Mouse (Mus musculus) adrenal gland, adult (tissue): ENCODE results near the gene Cmip.
A peak's percentile ranks its signal among the peaks of the same experiment; 100 is the strongest.

ENCODE experiments used
- DNase-seq, 2 experiments: peaks; one replicate each; pipeline ENCODE4 v3.0.0; 2022 to 2023; ENCODE audit warnings: low spot score in 1 of 2; ENCODE audit not compliant: inconsistent age in 2 of 2

The Cmip gene

DNA sequence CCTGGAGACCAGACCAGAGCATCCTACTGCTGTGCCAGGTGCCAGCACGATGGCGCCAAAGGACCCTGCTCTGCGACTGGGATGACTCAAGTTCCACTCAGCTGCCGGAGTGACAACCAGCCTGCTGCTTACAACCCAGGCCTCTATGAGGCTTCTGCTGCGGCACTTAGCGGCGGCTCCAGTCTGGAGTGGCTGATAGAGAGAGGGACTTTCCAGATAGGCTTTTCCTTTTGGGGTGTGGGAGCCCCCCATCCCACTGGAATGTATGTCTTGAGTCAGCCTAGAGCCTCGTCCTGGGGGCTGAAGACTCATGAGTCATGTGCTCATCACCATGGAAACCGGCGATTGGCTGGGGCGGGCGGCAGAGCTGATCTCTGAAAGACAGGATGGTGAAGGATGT is 115.2 kb downstream of the Cmip start:
- peak in 1 of 2 experiments; percentile 50 for DNase-seq

DNA sequence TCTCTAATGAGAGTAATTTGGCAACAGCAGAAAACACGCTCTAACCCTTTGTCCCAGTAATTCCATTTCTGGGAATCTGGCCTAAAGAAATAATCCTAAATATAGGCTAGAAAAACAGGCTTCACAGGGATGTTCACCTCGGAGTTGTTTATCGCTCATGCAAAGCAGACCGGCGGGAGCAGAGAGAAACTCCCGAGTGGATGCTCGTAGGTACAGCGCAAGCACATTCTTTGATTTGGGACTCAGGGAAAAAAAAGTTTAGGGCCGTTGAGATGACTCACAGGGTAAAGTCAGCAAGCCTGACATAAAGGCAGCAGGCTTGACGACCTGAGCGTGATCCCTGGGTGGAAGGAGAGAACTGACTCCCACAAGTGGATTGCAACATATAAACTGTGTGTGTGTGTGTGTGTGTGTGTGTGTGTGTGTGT is 116.2 kb downstream of the Cmip start:
- DNase-seq: peak in 1 of 2 experiments; percentile 56

DNA sequence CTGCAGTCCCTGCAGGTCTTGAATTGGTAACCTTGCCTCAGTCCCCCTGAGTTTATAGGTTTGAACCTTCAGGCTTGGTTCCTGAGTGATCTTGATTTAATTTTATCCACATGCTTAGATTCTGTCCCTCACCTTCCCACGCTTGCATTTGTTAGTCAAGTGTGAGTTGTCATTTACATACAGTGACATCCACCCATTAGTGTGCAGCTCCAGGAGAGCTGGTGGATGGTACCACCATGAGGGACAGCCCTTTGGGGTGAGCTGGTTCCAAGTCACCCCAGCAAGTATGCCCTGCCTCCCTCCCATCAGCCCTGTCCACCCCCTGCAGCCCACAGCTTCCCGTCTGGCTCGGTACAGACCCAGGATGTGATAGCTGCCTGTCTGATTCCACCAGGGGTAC is 117.2 kb downstream of the Cmip start:
- peak in 1 of 2 experiments; percentile 21 for DNase-seq

DNA sequence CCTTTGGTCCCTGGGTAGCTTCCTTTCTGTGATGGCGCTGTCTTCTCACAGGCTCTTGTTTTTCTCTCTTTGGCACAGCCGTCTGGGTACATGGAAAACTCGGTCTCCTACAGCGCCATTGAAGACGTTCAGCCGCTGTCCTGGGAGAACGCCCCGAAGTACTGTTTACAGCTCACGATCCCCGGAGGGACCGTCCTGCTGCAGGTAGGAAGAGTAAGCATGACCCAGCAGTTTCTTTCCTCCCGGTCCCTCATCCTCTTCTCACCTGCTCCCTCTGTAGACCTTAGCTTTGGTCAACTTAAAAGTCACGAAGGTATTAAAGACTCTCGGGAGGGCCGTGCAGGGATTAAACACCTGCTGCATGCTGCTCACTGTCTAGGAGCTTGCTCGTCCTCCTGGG is 120.1 kb downstream of the Cmip start:
- DNase-seq: no peak

DNA sequence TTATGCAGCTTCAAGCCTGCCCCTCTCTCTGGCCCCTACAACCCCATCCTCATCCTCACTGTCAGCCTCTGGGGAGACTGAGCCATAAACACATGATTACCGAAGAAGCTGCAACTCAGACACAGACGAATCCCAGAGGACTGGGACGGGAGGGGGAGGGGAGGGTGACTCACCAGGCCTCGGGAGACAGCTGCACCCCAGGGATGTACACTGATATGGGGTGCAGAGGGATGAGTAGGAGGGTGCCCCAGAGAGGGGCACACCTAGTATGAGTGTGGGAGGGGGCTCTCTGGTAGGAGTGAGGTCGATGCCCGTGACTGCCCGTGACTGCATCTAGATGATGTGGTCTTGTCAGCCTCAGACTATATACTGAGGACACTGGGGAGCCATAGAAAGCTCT is 121.8 kb downstream of the Cmip start:
- DNase-seq: peak in 1 of 2 experiments; percentile 69

DNA sequence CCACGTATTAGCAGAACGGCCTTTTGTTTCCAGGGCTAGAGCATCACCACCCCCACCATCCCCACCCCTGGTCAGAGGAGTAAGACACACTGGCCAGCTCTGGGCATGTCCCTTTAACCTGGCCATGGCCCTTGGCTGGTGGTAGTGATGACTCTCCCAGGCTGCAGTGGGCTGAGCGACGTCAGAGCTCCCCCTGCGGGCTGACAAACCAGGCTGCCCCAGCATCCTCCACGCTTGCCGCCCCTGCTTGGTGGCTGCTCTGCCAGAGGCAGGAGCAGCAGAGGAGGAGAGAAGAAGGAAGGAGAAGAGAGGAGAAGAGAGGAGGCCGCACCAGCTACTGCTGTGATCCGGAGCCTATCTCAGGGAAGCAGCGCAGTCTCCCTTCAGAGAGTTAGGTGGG is 122.3 kb downstream of the Cmip start:
- DNase-seq: peak; percentile 81 to 89

DNA sequence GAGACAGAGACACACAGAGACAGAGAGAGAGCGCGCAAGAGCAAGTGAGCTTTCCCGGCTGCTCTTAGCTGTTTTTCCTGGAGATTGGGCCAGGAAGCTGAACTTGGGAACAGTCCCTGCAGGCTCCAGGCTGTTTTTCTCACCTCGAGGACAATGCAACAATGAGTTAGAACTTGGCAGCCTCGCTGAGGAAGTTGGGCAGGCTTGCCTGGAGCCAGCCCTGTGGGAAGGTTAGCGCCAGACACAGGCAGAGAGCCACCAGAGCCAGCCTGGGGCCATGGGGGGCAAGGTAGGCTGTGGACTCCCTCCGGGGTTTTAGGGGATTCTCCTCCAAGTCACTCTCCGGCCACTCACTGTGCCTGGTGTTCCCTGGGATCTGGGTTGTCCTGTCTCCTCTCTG is 123.9 kb downstream of the Cmip start:
- DNase-seq: peak; percentile 50 to 84

DNA sequence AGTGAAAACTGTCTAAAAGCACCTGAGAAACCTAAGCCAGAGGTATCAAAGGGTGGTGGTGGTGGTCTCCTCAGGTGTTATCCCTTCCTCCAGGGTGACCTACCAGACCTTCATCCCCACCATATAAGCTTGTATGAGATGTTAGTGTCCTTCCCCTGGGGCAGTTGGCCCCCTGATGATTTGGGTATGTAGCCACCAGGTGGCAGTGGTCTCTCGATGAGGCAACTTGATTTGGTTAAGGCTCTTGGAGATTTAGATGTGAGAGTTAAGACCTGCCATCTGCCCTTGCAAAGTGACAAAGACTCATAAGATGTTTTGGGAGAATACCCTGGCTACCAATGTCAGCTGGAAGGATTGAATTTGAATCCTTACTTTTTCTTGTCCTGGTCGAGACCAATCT is 129.3 kb downstream of the Cmip start:
- DNase-seq: peak in 1 of 2 experiments; percentile 76

DNA sequence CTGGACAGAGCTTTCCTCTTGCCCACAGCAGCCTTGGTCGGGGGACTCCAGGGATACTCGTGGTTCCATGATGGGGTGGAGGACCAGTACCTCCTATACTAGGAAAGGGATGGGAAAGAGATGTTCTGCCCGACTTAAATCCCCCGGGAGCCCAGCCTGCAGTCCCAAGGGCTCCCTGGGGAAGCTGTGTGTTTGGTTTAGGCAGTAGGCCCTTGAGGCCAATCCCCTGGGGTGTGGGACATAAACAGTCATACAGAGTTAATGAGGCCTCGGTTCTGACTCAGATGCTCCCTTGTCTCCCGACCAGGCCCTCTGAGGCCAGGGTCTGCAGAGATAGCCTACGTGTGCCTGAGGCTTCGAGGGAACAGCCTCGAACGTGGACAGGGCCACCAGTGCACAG is 130.8 kb downstream of the Cmip start:
- no peak for DNase-seq

DNA sequence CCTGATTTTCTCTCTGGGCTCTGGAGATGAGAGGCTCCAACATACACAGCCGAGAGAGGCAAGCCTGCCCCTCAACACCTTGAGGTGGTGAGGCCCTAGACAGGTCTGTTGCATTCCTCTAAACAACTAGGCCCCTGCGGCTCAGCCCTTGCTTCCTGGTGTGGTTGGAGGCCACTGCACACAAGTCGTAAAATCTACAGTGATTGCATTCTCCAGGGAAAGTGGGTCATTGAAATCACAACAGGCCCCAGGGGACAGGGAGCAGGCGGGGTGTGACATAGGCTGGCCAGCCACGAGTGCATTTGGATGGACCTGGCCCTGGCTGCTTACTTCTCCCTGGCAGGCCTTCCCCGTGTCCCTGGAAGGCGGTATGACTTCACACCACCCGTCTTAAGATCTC is 131.5 kb downstream of the Cmip start:
- peak; percentile 55 to 88 for DNase-seq

DNA sequence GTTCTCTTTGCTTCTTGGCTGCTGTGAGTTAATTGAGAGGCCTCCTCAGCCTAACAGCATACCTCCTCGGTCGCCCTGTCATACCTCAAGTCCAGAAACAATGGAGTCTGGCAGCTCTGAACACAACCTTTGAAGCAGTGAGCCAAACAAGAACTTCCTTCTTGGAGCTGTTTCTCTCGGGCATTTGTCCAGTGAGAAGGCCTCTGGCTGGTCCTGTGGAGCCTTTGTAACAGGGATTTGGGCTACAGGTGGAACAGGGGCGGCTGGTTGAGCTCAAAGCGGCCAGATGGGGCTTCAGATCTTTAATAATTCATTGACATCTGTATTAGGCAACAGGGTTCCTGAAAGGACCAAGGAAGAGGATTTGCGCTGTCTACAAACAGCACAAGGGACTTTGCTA is 137.0 kb downstream of the Cmip start:
- peak in 1 of 2 experiments; percentile 27 for DNase-seq

DNA sequence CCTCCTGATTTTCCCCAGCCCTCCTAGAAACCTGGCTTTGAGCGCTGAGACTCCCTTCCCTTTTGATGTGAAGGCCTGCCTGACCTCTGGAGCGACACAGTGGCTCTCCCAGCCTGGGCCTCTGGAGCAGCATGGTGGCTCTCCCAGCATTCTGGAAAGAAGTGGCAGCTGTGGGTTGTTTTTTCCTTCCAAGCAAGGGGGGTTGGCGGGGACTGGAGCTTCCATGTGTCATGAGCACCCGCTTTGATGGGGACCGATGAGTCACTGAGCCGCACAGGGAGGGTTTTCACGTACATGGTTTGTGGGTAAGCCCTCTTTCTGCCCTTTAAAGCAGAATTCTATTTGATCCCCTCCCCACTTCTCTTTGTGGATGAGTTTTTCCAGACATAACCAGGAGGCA is 138.2 kb downstream of the Cmip start:
- peak; percentile 90 to 94 for DNase-seq

DNA sequence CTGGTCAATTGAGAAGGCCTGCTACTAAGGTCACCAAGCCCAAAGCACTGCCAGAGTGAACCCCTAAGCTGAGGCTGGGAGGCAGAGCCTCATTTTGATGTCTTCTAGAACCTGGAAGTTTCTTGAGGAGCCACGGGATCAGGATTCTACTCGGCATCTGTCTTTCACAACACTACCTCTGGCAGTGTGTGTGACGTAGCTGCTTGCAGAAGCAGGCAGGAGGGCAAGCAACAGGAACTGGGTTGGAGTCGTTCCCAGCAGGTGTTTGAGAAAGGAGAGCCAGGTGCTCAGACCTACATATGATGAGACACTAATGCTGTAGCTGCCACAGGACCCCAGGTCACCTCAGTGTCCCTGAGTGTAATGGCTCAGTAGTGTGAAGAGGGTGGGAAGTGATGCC is 140.0 kb downstream of the Cmip start:
- no peak for DNase-seq

DNA sequence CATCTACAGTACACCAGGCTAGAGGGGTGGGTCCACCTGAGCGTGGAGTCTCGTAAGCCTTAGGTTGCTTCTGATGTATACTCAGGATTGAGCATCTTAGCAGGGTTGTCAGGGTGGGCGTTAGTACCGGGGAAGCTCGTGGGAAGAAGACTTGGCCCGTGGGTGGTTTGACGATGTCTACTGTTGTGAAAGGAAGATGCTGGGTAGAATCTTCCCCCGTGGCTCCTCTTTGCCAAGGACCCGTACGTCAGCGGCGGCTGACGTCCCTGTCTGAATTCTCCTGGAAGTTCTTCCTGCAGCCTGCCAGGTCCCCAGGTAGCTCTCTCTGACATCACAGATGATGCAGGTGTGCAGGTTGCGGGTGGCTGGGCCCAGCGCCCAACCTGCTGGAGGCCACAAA is 140.9 kb downstream of the Cmip start:
- no peak for DNase-seq

DNA sequence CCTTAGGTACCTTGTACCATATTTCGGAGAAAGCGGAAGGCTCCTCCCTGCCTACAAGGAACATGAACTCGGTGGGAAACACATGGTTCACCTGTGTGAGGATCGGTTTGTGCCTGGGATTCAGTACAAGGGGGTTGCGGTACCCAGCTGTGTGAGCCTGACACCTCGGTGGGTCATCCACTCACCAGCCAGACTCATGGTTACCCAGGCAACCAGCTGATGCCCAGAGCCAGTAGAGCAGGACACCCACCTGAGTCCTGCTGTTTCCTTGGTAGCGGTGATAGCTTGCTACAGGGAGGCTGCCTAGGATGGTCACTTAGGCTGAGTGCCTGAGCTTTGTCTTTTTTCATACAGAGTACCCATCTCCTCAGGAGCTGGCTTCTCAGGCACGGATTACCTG is 142.4 kb downstream of the Cmip start:
- no peak for DNase-seq

DNA sequence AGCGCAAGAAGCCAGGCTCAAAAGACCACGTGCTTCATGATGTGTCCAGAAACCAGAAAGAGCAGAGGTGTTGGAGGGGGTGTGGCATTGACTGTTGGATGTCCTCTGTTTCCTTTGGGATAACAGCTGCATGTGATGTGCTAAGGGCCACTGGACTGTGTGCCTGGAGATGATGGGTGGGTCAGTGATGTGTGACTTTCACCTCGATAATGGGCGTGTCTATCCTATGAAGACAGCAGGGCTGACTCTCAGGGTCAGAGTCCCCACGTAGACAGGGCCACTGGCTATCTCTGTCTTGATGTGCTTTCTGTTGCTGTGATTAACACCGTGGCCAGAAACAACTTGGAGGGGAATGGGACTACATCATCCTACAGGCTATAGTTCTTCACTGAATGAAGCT is 144.0 kb downstream of the Cmip start:
- no peak for DNase-seq

DNA sequence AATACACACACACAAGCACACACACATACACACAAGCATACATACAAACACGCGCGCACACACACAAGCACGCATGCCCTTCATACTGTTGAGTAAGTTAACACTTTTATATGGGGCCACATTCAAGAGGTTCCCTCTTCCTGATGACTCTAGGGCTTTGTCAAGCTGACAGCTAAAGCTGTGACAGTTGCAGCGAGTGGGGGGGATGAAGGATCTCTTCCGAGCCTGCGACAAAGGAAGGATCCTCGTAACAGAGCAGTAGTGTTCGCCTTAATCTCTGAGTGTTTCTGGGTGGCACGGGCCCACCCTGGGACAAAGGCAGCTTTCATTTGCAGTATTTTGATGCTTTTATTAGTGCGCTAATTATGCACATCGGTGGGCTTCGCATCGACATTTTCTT is 145.0 kb downstream of the Cmip start:
- DNase-seq: no peak

DNA sequence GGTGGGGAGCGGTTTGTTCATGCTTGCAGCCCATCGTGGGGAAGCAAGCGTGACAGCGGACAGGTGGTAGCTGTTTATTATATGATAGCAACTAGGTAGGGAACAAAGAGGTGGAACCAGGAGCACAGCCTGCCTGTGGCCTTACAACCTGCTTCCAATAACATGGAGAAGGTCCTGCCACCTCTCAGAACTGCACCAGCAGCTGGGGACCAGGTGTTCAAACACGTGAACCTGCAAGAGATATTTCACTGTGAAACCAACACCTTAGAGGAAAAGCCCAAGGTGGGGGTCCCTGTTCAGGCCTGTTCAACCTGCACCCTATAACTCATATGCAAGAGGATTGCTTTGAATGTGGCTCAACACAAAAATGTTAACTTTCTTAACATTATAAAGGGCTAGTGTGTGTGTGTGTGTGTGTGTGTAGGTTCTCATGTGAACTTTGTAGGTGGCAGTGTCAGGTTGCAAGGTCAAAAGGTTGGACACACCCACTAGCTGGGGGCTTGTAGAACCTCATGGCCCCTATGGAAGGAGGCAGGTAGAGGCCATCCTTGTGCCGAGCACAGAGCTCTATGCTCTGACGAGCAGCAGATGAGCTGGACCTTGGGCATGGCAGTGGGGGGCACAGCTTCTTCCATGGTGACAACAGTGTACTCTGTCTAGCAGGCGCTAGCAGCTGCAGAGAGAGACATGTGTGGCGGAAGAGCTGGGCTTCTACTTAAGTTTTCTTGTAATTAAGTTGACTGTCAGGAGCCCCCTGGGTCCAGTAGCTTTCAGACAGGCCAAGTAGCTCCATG is 146.2 kb downstream of the Cmip start:
- DNase-seq: no peak

DNA sequence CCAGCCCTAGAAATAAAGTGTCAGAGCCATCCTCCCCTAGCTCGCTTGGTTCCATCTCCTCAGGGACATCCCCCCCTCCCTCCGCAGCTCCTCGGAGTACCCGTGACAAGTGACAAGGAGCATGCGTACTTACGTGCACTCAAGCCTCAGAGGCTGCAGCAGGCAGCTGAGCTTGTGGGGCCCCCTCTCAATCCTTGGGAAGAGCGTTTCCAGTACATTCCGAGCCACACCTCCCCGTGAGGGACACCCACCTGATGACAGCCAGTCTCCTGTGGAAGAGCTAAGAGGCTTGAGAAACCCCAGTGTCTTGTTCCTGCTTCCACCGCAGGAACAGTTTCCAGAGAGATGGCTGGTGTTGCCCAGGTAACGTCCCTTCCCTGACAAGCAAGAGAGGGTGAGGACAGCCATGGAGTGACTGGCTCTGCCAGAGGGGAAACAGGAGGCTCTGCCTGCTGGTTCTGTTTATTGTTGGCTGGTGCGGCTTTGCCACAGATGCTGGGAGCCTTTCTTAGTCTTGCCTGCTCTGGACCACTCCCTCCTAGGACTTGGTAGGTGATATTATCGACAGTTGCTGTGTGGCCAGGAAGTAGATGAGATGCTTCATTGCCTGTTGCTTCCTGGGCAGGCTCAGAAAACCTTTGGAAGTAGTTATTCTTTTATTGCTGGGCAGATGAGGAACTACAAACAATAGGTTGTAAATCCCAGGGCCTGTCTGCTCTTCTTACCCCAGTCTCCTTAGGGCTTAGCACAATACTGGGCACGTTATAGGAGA is 147.0 kb downstream of the Cmip start:
- no peak for DNase-seq

DNA sequence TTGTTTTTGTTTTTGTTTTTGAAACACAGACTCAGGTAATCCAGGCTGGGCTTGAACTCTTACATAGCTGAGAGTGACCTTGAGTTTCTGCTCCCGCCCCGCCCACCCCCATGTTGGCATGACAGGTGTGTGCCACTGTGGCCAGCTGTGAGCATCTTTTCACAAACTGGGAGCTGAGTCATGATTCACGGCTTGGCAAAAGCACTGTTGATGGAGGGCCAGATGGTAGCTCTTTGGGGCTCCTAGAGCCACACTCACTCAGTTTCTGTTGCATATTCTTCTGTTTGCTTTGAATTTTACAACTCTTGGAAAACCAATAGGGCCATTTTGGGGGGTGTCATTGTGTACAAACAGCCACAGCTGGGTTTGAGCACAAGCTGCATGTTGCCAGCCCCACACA is 149.2 kb downstream of the Cmip start:
- DNase-seq: no peak

DNA sequence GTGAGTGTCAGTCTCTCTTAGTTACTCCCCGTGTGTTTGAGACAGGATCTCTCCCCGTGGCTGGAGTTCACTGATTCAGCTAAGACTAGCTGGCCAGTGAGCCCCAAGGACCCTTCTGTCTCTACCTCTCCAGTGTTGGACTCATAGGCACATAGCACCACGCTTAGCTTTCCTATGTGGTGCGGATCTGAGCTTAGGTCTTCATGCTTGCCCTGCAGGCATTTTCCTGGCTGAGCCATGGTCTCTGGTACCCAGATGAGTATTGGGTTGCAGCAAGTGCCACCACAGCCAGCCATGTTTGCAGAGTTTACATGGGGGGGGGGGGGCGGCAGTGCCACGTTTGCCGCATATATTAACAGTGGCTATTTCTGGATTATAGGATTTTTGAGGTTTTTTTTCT is 151.8 kb downstream of the Cmip start:
- DNase-seq: no peak

DNA sequence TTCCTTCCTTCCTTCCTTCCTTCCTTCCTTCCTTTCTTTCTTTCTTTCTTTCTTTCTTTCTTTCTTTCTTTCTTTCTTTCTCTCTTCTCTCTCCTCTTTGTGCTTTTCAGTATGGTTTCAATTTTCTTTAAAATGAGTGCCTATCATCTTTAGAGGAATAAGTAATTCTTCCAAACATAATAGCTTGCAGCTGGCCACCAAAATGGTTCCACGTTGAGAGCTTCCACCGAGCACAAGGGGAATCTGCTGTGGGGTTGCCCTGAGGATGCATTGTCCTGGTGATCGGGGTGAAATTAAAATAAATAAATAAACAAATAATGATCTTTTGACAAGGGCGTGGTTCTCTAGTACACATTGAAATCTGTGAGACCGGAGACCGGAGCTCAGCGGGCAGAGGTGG is 152.2 kb downstream of the Cmip start:
- DNase-seq: no peak
